Mouse (Mus musculus) adrenal gland (tissue): ENCODE measurements at regions not wholly inside any gene's neighbourhood (a gene's known extent, or its start where the extent isn't known, plus 50 kb on each side); places are given as distances from the start of the nearest gene placed in this dataset.

Experiments
- intact Hi-C: fragments of 180-260 bp; cut with DNase I; formaldehyde crosslinking; loops from one replicate; pipeline ENCODE4 v1.15.1; 2025

DNA sequence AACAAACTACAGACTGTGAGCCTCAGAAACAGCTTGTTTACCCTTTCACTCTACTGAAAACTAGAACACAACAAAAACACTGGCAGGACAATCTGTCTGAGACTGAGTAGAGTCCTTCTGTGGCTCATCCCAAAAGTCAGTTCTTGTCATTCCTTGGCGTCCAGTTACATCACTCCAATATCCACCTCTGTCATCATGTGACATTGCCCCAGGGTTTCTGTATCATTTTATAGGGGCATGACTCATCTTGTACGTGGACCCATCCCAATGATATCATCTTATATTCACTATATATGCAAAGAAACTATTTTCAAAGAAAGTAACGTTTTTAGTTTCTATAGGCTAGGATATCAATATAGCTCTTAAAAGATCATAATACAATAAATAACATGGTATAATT, 152.3 kb downstream of the Dkk2 start:
- intact Hi-C loops = no loop called here

DNA sequence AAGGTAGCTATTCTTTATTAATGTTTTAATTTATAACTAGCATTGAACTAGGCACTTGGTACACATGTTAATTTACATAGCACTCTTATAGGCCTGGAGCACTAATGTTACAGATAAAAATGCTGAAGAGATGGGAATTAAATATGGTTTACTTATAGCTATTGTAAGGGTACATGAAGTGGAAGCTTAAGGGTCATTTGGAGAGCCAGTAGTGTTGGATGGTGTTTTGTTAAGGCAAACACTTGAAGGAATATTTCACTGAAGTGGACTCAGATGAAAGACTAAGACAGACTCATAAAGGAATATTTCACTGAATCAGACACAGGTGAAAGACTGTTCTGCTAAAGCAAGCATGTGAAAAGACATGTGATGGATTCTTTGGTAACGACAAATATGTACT, 172.7 kb downstream of the Dkk2 start:
- intact Hi-C loops = no loop called here

DNA sequence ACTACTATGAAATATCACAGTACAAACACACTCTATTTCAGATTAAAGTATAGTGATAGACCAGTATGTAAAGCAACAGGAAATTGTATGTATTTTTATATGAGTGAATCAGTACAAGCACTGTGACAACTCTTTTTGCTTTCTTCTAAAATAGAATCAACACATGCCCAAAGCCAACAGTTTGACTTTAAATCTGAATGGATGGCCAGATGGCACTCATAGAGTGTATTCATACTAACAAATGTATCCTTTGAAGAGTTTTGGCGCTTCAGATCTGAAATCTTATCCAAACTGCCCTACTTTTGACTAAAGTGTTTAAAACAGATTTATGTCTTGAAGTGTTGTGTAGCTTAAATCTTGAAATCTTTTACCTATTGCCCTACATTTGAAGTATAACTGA, 184.5 kb downstream of the Dkk2 start:
- intact Hi-C loops = no loop called here

DNA sequence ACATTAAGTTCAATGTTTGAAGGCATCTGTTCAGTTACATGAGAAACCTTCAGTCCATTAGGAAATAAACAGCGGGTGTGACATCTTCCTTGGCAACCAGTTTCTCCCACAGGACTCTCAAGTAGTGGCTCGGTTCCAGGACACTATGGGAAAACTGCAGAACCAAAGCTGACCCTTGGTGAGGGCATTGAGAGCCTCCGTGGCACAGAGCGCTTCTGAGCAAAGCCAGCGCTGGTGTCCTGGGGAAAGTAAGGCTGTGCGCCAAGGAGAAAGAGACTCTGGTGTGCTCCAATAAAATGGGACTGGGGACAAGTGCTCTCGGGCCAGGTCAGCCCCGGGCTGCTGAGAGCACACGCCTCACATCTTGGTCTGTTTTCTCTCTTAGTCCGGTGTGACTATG, 189.7 kb downstream of the Dkk2 start:
- intact Hi-C loops = no loop called here

DNA sequence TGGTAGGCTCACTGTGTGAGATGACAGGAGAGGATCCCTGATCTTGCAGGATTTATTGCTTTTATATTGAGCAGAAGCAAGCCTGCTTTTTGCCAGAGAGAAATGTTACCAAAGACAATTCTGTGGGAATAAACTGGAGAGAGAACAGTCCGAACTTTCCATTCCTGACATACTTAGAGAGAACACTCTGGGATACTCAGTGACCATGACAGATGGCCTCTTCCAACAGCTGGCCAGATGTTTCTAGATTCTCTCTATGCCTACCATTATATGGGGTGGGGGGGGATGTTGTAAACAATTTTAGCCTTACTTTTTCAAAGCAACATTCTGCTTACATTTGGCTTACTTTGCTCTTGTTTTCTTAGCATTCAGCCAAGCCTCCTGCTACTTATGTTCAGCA, 192.7 kb downstream of the Dkk2 start:
- intact Hi-C loops = no loop called here

DNA sequence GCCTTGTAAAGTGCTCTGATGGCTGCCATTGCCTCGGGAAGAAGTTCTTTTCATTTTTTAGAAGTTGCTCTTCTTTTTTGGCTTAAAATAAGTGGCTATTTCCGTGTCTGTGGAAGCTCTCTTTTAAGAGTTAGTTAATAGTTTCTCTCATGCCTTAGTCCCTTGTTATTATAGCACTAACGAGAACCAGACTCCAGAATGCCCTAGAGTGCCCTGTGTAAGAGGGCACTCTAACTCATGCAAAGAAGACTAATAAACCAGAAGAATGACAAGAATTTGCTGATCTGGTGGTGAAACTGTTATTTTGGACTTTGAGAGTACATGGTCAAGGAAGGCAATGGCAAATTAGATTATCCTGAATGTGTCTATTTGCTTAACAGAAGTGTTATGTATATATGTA, 202.6 kb downstream of the Dkk2 start:
- intact Hi-C loops = no loop called here

DNA sequence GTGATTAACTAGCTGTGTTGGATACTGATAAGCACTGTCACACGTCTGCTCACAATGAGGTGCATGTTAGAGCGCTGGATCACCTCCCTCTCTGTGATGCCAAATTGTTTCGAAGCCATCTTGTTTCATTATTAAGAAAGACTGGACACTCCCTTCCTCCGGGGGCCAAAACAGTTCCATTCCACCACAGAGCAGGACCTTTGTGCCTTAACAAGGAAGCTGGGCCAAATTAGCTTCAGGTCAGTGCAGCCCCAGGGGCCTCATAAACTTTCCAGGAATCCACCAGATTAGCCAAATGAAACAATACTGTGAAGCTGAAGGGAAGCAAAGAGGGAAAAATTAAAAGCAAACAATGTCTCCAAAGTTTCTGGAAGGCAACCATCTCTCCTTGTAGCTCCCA, 241.9 kb downstream of the Dkk2 start:
- intact Hi-C loops = no loop called here

DNA sequence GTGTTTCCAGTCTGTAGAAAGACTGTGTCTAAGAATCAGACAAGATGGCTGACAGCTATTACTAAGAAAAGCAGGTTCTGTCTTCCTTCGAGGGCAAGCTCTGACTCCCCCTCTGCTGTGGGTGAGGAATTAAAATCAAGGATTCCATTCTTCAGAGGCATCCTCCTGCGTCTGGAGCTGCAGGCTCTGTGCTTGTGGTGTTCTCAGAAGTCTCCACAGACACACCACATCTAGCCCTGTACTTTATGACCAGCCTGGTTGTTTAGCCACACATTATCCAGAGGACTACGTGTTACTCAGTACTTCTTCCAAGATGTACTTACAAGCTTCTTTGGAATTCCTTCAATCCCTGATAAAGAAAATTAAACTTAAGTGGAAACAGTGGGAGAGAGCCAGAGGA, 258.5 kb downstream of the Dkk2 start:
- intact Hi-C loops = no loop called here

DNA sequence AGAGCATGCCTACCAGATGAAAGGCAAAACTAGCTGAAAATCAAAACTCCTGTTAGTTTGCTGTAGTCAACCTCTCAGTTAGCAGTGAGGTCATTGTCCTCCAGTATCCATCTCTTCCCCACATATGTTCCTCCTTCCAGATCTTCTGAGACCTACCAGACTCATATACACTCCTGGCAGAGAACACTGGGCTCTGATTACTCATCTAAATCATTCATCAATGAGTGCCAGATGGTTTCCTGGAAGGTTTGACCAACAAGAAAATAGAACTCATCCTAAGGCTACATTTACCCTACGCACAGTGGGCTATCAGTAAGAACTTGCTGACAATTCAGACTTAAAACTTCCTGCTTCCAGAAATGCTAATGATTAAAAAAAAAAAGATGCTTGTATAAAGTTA, 260.8 kb downstream of the Dkk2 start:
- intact Hi-C loops = no loop called here

DNA sequence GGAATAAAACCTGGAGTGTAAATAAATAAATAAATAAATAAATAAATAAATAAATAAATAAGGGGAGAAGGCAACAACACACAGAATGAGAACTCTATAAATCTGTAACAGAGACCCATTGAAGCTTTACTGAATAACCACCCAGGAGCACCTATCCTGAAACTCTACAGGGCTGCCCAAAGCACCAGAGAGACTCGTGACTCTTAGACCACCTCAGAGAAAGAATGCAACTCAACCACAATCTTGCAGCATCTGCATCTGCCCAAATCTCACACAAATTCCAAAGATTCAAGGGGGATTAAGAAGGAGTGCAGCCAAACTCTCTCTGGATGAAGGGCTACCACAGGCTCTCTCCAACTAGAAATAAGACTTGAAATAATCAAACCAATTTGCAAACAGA, 264.5 kb downstream of the Dkk2 start:
- intact Hi-C loops = no loop called here

DNA sequence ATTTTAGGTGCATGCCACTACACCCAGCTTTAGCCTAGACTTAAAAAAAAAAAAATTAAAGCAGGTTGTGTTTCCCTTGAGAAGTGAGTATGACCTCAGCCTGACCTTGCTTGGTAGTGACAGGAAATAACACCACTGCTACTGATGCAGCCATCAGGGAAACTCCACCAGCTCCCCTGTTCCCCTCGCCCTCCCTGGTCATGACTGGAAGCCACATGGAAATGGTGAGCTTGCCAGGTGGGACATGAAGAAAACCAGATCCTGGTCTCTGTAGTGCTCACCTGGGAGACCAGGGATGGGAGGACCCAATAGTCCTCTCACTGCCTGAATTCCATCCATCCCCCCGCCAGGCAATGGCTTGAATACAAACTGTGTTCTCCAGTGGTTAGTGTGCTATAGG, 268.1 kb downstream of the Dkk2 start:
- intact Hi-C loops = no loop called here

DNA sequence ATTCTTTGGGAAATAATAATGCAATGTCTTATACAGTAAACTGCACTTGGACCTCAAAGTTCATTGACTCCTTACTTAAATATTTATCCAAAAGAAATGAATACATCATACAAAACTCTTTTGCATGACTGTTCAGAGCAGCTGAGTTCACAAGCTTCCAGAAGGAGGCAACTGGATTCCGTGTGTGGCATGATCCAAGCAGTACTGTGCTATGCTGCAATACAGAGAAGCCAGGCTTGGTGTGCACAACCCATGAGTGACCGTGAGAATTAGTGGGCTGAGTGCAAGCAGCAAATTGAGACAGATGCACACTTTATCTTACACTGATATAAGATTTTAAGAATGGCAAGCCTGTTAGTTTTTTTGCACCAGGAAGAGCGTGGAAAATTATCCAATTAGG, 270.0 kb upstream of the Gimd1 start:
- intact Hi-C loops = no loop called here

DNA sequence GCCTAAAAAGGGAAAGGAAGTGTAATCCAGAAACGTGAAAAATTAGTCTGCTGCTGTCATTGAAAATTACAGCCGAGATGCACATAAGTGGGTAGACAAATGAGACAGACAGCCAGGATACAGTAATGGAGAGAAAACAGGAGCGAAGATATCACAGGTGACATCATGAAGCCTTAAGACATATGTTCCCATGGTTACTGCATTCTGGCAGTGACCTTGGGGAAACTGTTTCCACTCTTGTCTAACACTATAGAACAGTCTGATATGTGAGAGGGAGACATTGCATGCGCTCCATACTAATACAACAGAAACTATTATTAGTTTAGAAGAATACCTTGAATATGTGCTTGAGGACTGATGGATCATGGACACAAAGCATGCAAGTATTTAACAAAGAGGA, 254.0 kb upstream of the Gimd1 start:
- intact Hi-C loops = no loop called here

DNA sequence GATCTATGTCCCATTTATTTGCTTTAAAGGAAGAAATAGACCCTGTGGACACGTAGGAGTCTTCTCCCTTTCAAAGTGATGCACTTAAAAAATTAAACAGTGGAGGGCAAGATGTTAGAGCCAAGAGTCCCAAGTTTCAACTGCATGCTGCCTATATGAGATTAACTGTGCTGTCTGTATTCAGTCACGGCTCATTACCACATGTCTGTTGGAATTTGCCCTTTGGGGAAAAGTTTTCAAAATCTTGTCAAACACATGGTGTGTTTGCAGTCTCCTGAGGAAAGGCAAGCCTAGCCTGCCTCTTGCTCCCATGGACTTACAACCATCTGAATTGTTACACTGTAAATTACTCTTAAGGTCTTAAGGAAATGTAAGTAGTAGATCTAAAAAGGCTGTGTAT, 211.9 kb upstream of the Gimd1 start:
- intact Hi-C loops = no loop called here

DNA sequence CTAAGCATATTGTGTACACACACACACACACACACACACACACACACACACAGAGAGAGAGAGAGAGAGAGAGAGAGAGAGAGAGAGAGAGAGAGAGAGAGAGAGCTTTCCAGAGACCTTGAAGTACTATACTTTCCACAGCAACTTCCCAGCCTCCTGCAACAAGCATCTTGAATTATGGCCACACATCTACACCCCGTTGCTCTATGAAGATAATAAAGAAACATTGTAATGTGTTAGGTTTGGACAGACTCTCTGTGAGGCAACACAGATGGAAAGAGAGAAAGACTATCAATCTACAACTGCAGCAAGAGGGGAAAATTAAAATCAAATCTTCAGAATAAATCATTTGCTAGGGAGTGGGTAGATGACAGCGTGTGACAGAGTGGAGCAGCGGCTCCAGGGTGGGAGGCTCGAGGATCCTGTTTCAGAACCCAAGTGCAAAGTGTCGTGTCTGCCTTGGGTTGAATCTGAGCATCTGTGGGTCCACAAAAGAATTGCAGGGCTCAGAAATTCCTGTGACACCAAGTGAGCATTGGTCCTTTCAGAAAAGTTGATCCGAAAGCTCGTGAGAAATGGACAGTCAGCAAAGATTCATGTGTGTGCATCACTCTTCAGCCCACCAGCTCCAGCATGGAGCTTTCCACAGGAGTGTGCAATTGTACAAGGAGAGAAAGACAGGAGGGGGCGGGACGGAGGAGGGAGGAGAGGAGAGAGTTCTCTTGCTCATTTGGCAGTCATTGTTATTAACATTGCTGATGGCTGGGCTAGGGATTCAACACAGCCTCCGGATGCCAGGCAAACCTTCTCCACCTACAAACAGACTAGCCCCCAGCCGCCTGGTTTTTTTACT, 203.6 kb upstream of the Gimd1 start:
- intact Hi-C loops = no loop called here

DNA sequence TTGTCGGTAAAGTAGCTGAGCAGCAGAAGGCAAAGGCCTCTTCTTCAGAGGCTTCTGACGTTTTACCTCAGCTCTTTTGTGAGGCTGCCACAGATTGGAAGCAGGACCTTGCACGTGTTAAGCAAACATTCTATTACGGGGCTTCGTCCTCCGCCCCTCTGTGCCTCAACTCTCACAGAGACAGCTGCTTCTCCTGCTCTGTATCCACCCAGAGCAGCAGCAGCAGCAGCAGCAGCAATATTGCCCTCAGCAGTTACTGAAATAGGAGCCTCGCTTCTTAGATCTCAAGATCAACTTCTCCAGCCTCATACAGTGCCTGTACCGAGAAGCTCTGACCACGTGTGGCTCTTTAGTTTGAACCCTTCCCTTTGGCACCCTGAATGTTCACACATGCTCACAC, 202.4 kb upstream of the Gimd1 start:
- intact Hi-C loops = no loop called here

DNA sequence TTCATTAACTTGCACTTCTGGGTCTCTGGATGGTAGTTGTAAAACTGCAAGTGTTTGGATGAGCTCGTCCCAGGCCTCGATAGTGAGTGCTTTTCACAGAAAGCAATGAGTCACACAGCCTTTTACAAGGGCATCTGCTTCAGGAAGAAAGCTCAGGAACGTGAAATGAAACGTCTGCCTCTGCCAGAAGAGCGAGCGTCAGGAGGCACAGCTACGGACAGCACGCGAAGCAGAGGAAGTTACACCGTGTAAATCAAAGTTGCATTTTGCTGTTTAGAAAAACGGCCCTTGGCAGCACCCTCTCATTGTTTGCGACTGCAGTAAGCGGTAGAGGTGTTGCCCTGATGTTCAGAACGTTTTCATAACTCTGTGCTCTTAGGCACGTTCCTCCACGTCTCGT, 201.5 kb upstream of the Gimd1 start:
- intact Hi-C loops = no loop called here

DNA sequence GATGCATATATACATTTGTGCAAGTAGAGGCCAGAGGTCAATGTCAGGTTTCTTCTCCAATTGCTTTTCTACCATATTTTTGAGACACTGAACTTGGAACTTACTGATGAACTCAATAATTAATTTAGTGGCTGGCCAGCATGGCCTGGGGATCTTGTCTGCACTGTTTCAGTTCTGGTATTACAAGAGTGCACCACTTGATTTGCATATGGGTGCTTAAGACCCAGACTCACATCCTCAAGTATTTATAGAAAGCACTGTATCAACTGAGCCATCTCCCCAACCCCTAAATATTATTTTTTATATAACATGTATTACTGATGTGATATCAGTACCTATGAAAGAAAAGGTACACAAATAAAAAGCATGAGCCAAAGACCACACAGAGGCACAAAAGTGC, 197.8 kb upstream of the Gimd1 start:
- intact Hi-C loops = no loop called here

DNA sequence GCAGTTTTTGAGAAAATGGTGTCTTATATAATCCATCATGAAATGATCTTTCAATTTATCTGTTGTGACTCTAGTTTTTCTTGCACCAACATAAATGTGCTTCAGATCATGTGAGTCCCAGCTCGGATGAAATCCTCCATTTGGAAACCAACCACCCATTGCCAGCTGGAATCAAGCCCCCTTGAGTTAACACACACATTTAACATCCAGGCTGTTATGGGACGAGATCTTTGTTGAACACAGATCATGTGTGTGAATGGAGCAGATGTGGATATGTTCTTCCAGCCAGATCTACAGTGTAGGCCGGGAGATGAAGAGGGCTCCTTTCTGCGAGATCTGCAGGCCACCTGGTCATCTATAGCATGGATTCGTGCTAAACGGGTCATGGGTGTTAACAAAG, 188.4 kb upstream of the Gimd1 start:
- intact Hi-C loops = no loop called here

DNA sequence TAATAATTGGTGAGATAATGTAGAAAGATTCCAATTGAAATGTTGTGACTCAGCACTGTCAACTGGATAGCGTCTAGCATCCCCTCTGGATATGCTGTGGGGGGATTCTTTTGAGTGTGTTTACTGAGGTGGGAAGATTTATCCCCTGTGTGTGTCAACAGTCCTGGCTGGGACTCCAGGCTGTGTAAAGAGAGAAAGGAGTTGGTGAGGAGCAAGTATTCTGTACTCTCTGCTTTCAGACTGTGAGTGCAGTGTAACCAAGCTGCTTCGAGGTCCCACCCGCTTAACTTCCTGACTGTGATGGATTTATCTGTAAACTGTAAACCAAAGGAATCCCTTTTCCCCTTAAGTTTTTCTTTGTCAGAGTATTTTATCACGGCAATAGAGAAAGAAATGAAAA, 175.7 kb upstream of the Gimd1 start:
- intact Hi-C loops = no loop called here

DNA sequence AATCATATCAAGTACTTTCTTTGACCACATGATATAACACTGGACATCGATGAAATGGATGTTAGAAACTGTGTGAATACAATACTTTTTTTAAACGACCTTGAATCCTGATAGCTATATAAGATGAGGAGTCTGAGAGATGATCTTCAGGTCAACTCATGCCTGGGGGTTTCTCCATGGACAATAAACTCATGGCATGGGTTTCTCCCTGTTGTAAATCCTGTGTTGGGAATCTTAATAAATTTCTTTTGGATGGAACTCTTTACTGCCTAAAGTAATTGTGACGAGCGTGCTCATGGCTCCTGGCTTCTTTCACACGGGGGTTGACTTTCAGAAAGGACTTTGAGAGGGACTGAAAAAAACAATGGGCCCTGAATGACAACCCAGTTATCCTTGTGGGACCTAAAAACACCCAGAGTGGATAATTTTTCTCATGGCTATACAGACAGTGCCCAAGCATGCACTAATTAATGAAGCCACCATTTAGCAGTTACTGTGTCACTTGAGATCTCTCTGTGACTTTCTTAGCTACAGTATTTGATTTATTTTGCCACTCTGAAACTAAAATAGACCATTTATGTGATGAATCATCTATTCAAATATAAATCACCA, 167.2 kb upstream of the Gimd1 start:
- intact Hi-C loops = no loop called here

DNA sequence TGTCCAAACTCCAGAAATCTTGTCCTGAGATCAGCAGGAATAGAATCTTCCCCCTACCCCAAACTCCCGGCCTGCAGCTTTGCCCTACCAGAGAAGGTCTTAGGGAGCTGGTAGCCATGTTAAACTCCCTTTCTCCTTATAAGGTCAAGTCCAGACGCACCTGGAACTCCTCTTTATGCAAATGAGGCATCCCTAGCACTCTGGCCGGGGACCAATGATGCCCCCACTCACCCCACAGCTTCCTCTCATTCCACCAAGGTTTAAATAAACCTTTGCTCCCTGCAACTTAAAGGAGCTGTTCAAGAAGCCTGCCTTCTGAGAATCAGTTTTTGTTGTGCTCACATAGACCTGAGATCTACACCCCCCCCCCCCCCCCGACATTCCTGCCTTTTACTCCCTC, 158.6 kb upstream of the Gimd1 start:
- intact Hi-C loops = loop anchor here (10.0 kb wide), 1 partner anchor 266 kb away; no protein-coding TSS in a partner anchor

DNA sequence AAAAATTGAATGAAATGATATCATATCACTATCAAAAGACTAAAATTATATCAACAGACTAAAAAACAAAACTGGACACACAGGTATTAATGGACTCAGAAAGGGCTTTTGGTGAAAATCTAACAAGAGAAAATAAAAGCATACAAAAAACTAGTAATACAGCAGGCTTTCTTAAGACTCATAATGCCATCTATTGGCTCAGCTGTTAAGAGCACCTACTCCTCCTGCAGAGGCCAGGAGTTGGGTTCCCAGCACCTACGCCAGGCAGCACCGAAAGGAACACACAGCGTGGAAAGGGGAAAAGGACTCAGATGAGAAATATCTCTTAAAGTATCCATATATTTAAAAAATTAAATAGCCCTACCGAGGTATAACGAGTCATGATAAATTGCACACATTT, 151.9 kb upstream of the Gimd1 start:
- intact Hi-C loops = loop anchor here (10.0 kb wide), 1 partner anchor 273 kb away; no protein-coding TSS in a partner anchor
